Mouse (Mus musculus) embryonic facial prominence, embryonic 11.5 days (tissue): Measurements from ENCODE around the gene Ccdc60. TPM values are rescaled to one million over a fixed set of nuclear protein-coding genes. Genes with fewer than 3 reads are reported as not detected.

Experiments used
- ATAC-seq: fragments of 200-750 bp; cut with Nextera tagmentation; replicated peaks from 2 replicates; pipeline ENCODE4 v1.8.0; 2017; ENCODE audit warnings: low read depth; ENCODE audit not compliant: insufficient number of reproducible peaks, low FRiP score, low TSS enrichment
- DNase-seq: peaks from one replicate; pipeline ENCODE4 v3.0.0-alpha.2; 2015; ENCODE audit warnings: low spot score
- H3K27ac ChIP-seq: fragments of 300-500 bp; sonication (generic); replicated peaks from 2 replicates; pipeline ENCODE4 v1.5.1; 2014; ENCODE audit warnings: mild to moderate bottlenecking, low read depth, low read length, control low read depth
- H3K27me3 ChIP-seq: fragments of 300-500 bp; sonication (generic); 2 replicates; pipeline ENCODE4 v1.6.1; 2014; ENCODE audit warnings: mild to moderate bottlenecking, low read length, moderate library complexity, mixed read lengths; ENCODE audit not compliant: control insufficient read depth, insufficient read depth
- H3K36me3 ChIP-seq: fragments of 300-500 bp; sonication (generic); replicated peaks from 2 replicates; pipeline ENCODE4 v1.6.1; 2014; ENCODE audit warnings: low read depth, mild to moderate bottlenecking, low read length, moderate library complexity, mixed read lengths; ENCODE audit not compliant: control insufficient read depth, insufficient read depth
- H3K4me1 ChIP-seq: fragments of 300-500 bp; sonication (generic); 2 replicates; pipeline ENCODE4 v1.6.1; 2014; ENCODE audit warnings: low read length, mixed read lengths; ENCODE audit not compliant: control insufficient read depth, insufficient read depth
- H3K4me2 ChIP-seq: fragments of 300-500 bp; sonication (generic); 2 replicates; pipeline ENCODE4 v1.6.1; 2014; ENCODE audit warnings: low read depth, mild to moderate bottlenecking, control low read depth, low read length, moderate library complexity
- H3K4me3 ChIP-seq: fragments of 300-500 bp; sonication (generic); 2 replicates; pipeline ENCODE4 v1.5.1; 2014; ENCODE audit warnings: low read depth, low read length, control low read depth
- H3K9ac ChIP-seq: fragments of 300-500 bp; sonication (generic); replicated peaks from 2 replicates; pipeline ENCODE4 v1.6.1; 2014; ENCODE audit warnings: mild to moderate bottlenecking, control low read depth, low read length
- H3K9me3 ChIP-seq: fragments of 300-500 bp; sonication (generic); replicated peaks from 2 replicates; pipeline ENCODE4 v1.6.1; 2016; ENCODE audit warnings: mild to moderate bottlenecking, low read length, inconsistent platforms, mixed read lengths; ENCODE audit not compliant: control insufficient read depth
- WGBS: fragments of 180-500 bp; shearing (Covaris S2); extraction: QIAGEN DNeasy Blood & Tissue Kit; methylation state at CpG from one replicate; pipeline ENCODE4 v1.1.7; 2014; 5-methylcytosine and 5-hydroxymethylcytosine counted together
- polyA plus RNA-seq: library from polyadenylated mRNA; unstranded; fragments of >200 nt; fragmentation: Nextera tagmentation; extraction: Ambion mirVana; gene quantifications from 2 replicates; pipeline ENCODE4 v1.2.1, GENCODE M21; 2014

Ccdc60 gene
- polyA plus RNA-seq, 1 experiment from 2014 or later: 1.8 TPM

GRCm38 (mm10) chr5:116080736-116081135, 208.0 kb downstream of the Ccdc60 start:
- DNase-seq (no peak), ATAC-seq (no peak)
- Histone ChIP-seq H3K4me1 (no peaks in the 10 kb centered on the region), H3K9me3 (no peaks in the 10 kb centered on the region), H3K4me3 (no peak overlapping the region), H3K4me2 (no peak overlapping the region), H3K9ac (no peak overlapping the region), H3K36me3 (no peaks in the 10 kb centered on the region), H3K27me3 (peaks cover 7% of the 10 kb centered on the region), H3K27ac (no peak overlapping the region)
- WGBS: 65% methylated on average over 6 of the region's 6 CpGs

Other genes with a start within 250 kb of the Ccdc60 start
- gene Tmem233, start 205.7 kb downstream of the Ccdc60 start, polyA plus RNA-seq: not detected in 2 replicates
- 6.7 and 9.1 TPM in 2 replicates for gene Hspb8, start 133.9 kb upstream of the Ccdc60 start, polyA plus RNA-seq